Mouse (Mus musculus): ENCODE measurements at regions not wholly inside any gene's neighbourhood (a gene's known extent, or its start where the extent isn't known, plus 50 kb on each side); places are given as distances from the start of the nearest gene placed in this dataset.
A peak's percentile ranks its signal among the peaks of the same experiment; 100 is the strongest.

DNA sequence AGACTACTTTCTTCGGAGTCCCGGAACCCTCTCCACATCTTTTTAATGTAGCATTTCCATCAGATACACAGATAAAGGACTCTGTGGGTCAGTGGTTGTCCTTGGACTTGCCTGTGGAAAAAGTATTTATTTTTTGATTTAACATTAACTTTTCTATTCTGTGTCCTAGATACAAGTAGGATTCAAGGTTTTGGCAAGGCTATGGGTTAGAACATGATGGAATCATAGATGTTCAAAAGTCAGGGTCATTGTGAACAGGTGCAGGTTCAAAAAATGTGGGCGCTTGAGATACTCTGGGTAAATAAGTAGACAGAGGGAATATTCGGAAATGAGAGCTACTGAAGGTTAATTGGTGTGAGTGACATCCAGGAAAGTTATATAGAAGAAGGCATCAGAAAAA, 347.7 kb downstream of the Cypt12 start:
- no peaks in the 10 kb centered on the region for H3K9me3 ChIP-seq
- no peak overlapping the region for H3K4me2 ChIP-seq
- no peaks in the 10 kb centered on the region for H3K4me1 ChIP-seq
- no peak overlapping the region for H3K27ac ChIP-seq
- no peak overlapping the region for H3K4me3 ChIP-seq
- 90% methylated on average over 4 of the region's 4 CpGs for WGBS
- H3K36me3 ChIP-seq = no peaks in the 10 kb centered on the region
- ATAC-seq (ENCODE audit: borderline replicate concordance, extremely low read depth, low FRiP score, low TSS enrichment) = no peak
- no peak overlapping the region for H3K9ac ChIP-seq
- H3K27me3 ChIP-seq = no peaks in the 10 kb centered on the region

DNA sequence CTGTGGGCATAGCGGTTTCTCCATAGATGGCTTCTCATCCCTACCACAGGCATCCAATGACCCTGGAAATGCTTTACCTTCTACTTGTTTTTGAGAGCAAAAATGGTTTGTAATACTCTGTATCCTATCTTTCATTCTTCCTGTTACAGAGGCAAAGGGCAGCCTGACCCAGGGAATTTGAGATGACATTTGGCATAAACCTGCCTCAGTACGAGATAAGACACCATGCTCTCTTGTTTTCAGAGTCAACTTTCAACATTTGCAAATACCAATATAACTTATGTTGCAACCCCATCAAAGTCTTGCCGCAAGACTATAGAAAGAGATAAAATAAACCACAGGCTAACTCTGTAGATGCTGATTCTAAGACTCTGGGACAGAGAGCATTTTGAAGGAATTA, 350.5 kb downstream of the Cypt12 start:
- Histone ChIP-seq H3K4me1 (no peaks in the 10 kb centered on the region), H3K9ac (no peak overlapping the region), H3K27ac (no peak overlapping the region), H3K4me3 (no peak overlapping the region), H3K27me3 (no peaks in the 10 kb centered on the region), H3K4me2 (no peak overlapping the region), H3K36me3 (no peaks in the 10 kb centered on the region), H3K9me3 (no peaks in the 10 kb centered on the region)
- 74% methylated on average over 3 of the region's 3 CpGs for WGBS
- ATAC-seq (ENCODE audit: borderline replicate concordance, extremely low read depth, low FRiP score, low TSS enrichment) = no peak

DNA sequence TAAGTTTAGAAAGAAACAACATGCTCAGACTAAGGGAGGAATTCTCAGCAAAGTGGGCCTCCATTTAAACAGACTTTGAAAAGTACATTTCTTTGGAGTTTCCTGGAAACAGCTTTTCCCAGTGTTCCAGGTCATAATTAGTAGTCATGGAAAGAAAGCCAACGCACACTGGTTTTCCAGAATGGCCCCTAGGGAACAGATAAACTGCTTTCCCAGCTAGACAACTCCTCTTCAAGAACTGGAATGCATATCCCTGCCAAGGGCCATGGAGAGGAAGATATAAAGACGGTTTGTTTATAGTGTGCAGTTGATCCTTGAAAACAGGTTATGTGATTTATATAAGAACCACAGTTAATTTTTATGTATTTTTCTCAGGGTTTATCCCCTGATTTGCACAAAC, 351.3 kb downstream of the Cypt12 start:
- no peaks in the 10 kb centered on the region for H3K4me1 ChIP-seq
- no peak overlapping the region for H3K4me2 ChIP-seq
- H3K4me3 ChIP-seq = no peak overlapping the region
- no peak overlapping the region for H3K27ac ChIP-seq
- WGBS = 49% methylated on average over 2 of the region's 2 CpGs
- H3K36me3 ChIP-seq = no peaks in the 10 kb centered on the region
- H3K9ac ChIP-seq = no peak overlapping the region
- no peaks in the 10 kb centered on the region for H3K9me3 ChIP-seq
- H3K27me3 ChIP-seq = no peaks in the 10 kb centered on the region
- ATAC-seq (ENCODE audit: borderline replicate concordance, extremely low read depth, low FRiP score, low TSS enrichment) = no peak

DNA sequence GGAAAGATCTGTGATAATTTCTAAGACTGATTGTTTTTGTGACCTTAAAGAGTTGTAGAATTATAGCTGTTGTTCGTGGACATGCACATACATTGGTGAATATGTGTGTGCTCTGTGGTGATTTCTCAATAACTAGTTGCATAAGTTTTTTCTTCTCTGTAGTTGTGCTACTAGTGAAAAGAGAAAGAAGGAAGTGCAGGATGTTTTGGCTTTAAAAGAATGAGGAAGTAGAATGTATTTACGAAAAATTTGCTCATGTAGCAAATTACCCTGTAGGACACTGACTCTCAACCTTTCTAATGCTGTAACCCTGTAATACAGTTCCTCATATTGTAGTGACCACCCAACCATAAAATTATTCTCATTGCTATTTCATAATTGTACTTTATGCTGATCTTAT, 371.2 kb downstream of the Cypt12 start:
- Histone ChIP-seq H3K4me2 (no peak overlapping the region), H3K4me3 (no peak overlapping the region), H3K27me3 (no peaks in the 10 kb centered on the region), H3K4me1 (no peaks in the 10 kb centered on the region), H3K9ac (no peak overlapping the region), H3K9me3 (no peaks in the 10 kb centered on the region), H3K36me3 (no peaks in the 10 kb centered on the region), H3K27ac (no peak overlapping the region)
- ATAC-seq (ENCODE audit: borderline replicate concordance, extremely low read depth, low FRiP score, low TSS enrichment) = no peak
- WGBS = 88% methylated on average over 2 of the region's 2 CpGs

DNA sequence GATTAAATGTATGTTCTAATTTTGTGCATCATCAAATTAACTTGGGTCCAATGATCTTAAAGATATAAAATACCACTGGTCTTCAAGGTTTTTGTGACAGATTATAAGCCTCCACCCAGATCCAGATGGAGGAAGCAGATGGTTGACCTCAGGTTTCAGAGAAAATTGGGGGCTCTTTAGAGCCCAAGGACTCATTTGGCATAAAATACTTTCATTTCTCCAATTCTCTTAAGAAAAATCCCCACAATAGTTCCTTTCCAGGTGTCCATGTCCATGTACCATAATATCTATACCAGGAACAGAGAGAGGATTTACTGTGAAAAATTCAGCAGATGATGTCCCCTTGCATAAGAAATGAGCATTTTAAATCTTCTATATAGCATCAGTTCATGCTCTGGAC, 385.0 kb downstream of the Cypt12 start:
- no peak overlapping the region for H3K9ac ChIP-seq
- H3K27me3 ChIP-seq = no peaks in the 10 kb centered on the region
- no peak overlapping the region for H3K27ac ChIP-seq
- H3K4me2 ChIP-seq = no peak overlapping the region
- no peak overlapping the region for H3K4me3 ChIP-seq
- H3K4me1 ChIP-seq = no peaks in the 10 kb centered on the region
- no peak for ATAC-seq (ENCODE audit: borderline replicate concordance, extremely low read depth, low FRiP score, low TSS enrichment)
- H3K9me3 ChIP-seq = no peaks in the 10 kb centered on the region
- no peaks in the 10 kb centered on the region for H3K36me3 ChIP-seq

DNA sequence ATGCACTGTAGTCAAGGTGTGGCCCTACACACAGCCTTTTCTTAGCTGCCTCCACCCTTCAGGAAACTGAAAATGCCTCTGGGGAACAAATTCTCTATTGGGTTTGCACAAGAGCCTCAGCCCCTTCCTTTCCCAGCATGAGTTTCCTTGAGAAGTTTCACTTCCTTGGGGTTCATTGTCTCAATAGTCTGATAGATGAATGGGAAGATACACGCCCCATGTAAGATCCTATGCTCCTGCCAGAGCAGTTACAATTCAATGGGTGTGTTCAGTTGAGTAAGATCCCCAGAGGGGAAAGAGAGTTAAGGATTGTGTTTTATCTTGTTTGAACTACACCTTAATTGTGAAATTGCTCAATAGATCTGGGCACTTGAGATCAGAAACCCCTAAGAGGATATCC, 391.0 kb downstream of the Cypt12 start:
- no peak overlapping the region for H3K4me3 ChIP-seq
- no peaks in the 10 kb centered on the region for H3K36me3 ChIP-seq
- no peaks in the 10 kb centered on the region for H3K9me3 ChIP-seq
- 67% methylated on average over 1 of the region's 1 CpGs for whole genome bisulfite sequencing
- H3K4me2 ChIP-seq = no peak overlapping the region
- H3K27me3 ChIP-seq = no peaks in the 10 kb centered on the region
- no peaks in the 10 kb centered on the region for H3K4me1 ChIP-seq
- no peak overlapping the region for H3K9ac ChIP-seq
- ATAC-seq (ENCODE audit: borderline replicate concordance, extremely low read depth, low FRiP score, low TSS enrichment) = no peak
- H3K27ac ChIP-seq = no peak overlapping the region

DNA sequence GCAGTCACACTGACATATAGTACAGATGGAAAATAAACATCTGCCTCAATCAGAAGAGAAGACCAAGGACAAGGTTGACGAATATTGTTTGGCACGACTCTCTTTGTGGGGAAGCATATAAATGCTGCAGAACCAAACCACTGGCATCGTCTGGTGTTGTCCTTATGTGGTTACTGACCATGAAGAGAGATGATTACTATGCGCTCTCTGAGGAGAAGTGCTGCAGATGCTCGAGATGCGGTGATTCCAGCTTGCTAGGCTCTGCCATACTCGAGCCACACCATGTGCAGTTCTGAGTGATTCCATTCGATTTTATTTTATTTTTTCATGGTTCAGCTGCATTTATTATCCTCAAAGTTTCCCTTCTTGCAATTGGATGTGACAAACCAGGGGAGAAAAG, 393.5 kb downstream of the Cypt12 start:
- ATAC-seq (ENCODE audit: borderline replicate concordance, extremely low read depth, low FRiP score, low TSS enrichment) = no peak

DNA sequence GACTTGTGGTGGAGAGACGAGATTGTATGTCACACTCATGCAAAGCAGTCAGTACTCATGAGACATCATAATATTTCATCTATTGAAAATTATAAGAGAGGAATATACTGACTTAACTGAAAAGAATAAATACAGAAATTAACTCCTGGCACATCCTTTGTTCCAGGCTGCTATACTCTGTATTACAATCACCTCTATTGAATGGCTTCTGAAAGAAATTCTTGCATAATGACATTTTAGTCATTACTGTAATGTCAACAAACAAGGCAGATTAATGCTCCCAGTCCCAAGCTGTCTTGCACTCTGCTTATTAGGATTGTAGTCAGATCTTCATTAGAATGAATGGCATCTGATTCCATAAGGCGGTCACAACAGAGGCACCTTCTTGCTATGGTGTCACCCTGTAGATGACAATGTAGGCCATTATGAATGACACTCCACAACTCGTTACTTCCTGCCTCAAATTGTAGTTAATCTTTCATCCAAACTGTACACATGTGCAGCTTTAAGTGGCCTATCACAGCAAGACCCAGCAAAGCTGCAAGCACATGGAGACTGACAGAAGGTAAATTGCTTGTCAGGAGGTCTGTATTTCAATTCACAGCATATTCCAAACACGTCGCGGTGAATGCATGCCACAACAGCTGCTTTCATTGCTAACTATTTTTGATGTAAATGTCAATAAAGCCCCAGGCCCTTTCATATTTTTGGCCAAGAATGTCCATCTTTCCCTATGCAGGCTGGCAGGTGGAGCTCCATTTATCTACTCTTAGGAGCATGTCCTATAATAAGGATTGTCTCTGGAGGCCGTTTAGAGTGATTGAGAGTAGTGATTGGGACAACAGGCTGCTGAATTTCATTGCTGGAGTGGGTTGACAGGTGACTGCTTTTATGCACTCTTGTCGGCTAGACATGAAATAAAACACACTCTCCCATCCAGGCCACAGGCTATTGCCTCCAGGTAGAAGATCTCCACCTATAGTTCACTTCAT, 430.1 kb downstream of the Cypt12 start:
- Histone ChIP-seq H3K4me2 (no peak overlapping the region), H3K36me3 (no peaks in the 10 kb centered on the region), H3K9me3 (no peaks in the 10 kb centered on the region), H3K4me1 (no peaks in the 10 kb centered on the region), H3K9ac (no peak overlapping the region), H3K27ac (no peak overlapping the region), H3K27me3 (no peaks in the 10 kb centered on the region), H3K4me3 (no peak overlapping the region)
- no peak for ATAC-seq (ENCODE audit: borderline replicate concordance, extremely low read depth, low FRiP score, low TSS enrichment)
- 73% methylated on average over 8 of the region's 8 CpGs for WGBS

More for the DNA sequence above, 393.5 kb downstream of the Cypt12 start:
- H3K4me1 ChIP-seq = no peaks in the 10 kb centered on the region
- no peak overlapping the region for H3K4me2 ChIP-seq
- H3K27ac ChIP-seq = no peak overlapping the region
- no peaks in the 10 kb centered on the region for H3K36me3 ChIP-seq
- H3K9me3 ChIP-seq = no peaks in the 10 kb centered on the region
- no peak overlapping the region for H3K4me3 ChIP-seq
- no peaks in the 10 kb centered on the region for H3K27me3 ChIP-seq
- H3K9ac ChIP-seq = no peak overlapping the region
- 64% methylated on average over 8 of the region's 8 CpGs for WGBS

DNA sequence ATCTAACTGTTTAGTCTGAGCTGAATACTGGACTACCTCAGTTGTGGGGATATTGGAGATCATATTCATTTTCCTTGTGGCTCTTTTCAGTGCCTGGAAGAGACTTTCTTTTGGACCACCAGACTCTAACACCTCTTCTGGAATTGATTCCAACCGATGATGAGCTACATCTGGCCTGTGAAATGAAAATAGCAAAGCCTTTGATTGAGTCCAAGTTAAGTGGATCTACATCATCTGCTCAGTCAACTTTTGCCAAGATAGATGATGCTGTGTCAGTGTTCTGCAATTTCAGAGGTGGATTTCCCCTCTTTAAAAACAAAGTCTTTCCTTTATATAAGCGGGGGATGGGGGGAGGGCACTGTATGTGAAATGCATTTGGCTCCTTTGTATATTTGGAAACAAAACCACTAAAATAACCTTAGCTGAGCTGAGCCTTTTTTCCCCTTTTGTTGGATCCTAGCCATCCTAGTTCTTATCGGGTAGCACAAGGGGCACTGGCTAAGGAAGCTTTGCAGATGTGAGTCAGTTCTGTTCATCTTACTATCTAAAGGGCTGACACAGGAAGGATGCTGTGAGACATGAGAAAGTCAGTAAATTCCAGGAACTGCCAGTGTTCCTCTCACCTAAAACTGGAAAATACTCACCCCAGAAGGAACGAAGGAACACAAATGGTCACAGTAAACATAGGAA, 473.8 kb downstream of the Cypt12 start:
- H3K9ac ChIP-seq = no peak overlapping the region
- WGBS = 44% methylated on average over 4 of the region's 4 CpGs
- H3K4me1 ChIP-seq = no peaks in the 10 kb centered on the region
- peak; percentile 62; the same call in 1 of the 2 replicates for ATAC-seq (ENCODE audit: borderline replicate concordance, extremely low read depth, low FRiP score, low TSS enrichment)
- no peak overlapping the region for H3K4me2 ChIP-seq
- no peaks in the 10 kb centered on the region for H3K36me3 ChIP-seq
- no peak overlapping the region for H3K4me3 ChIP-seq
- H3K9me3 ChIP-seq = no peaks in the 10 kb centered on the region
- H3K27ac ChIP-seq = no peak overlapping the region
- H3K27me3 ChIP-seq = no peaks in the 10 kb centered on the region

DNA sequence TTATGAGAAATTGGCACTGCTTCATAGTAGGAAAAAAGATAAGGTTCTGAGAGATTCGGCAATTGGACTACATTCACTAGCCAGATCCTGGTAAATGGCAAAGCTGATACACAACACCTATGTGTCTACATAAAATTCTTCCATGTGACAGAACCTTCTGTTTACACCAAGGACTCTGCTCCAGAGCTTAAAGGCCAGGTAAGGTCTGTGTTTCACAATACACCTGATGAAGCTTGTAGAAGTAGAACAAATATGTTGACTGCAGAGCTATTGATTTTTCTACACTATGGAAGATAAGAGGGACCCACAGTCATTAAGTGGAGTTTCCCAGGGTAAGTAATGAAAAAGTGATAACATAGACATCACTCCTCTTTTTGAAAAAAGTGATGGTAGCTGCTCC, 480.7 kb downstream of the Cypt12 start:
- H3K36me3 ChIP-seq = no peaks in the 10 kb centered on the region
- no peak overlapping the region for H3K9ac ChIP-seq
- no peak overlapping the region for H3K4me3 ChIP-seq
- no peak overlapping the region for H3K27ac ChIP-seq
- H3K4me2 ChIP-seq = no peak overlapping the region
- ATAC-seq (ENCODE audit: borderline replicate concordance, extremely low read depth, low FRiP score, low TSS enrichment) = no peak
- no peaks in the 10 kb centered on the region for H3K4me1 ChIP-seq
- WGBS = 94% methylated on average over 1 of the region's 1 CpGs
- H3K9me3 ChIP-seq = no peaks in the 10 kb centered on the region
- no peaks in the 10 kb centered on the region for H3K27me3 ChIP-seq

DNA sequence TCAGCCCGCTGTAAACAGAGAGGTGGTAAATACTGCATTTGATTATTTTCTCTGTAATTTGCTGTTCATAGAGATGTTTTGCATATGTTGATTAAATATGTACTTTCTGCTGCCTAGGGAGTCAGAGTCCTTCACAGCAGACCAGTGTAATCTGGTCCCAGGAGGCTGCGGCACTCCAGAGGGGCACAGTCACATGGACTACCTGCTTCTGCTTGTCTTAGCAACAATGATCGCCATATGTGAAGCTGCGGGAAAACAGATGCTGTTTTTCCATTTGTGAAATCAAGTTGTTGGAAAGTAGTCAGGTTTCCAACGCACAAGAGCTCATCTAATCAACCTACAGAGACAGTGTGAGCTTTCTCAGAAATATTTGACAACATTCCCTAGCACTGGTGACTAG, 490.6 kb downstream of the Cypt12 start:
- Histone ChIP-seq H3K9ac (no peak overlapping the region), H3K27me3 (no peaks in the 10 kb centered on the region), H3K36me3 (no peaks in the 10 kb centered on the region), H3K27ac (no peak overlapping the region), H3K4me3 (no peak overlapping the region), H3K4me2 (no peak overlapping the region), H3K4me1 (no peaks in the 10 kb centered on the region), H3K9me3 (no peaks in the 10 kb centered on the region)
- ATAC-seq (ENCODE audit: borderline replicate concordance, extremely low read depth, low FRiP score, low TSS enrichment) = no peak
- 78% methylated on average over 5 of the region's 5 CpGs for WGBS

DNA sequence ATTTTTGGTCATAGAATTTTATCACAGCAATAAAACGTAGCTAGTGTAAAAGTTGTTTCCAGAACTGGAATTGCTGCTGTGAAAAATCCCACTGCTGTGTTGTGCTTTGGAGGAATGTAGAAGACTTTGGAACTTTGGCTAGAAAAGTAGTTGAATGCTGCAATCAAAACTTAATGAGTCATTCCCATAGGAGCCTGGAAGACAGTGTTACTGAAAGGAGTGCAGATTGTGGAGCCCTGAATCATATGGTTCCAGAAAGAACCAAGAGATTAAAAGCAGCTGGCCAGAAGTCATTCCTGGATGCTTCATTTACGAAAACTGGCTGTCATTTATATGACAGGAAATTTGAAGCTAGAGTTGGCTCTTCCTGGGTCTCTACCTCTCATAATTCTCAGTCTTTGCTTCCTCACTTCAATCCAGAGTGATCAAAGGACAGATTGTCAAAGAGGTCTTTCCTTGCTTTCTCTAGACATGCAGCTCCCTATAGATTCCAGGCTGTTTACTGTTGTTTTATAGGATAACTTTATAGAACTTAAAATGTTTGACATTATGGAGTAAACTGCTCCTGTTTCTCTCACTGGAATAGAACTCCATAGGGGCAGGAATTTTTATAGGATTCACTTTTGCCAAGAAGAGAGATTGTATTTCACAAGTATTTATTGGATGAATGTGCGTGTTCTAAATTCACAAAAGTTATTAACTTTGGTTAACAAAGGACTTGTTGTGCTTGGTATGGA, 504.2 kb downstream of the Cypt12 start:
- H3K4me1 ChIP-seq = no peaks in the 10 kb centered on the region
- no peaks in the 10 kb centered on the region for H3K36me3 ChIP-seq
- H3K9me3 ChIP-seq = no peaks in the 10 kb centered on the region
- no peak overlapping the region for H3K4me3 ChIP-seq
- no peak overlapping the region for H3K9ac ChIP-seq
- H3K27me3 ChIP-seq = no peaks in the 10 kb centered on the region
- no peak for ATAC-seq (ENCODE audit: borderline replicate concordance, extremely low read depth, low FRiP score, low TSS enrichment)
- WGBS = 71% methylated on average over 3 of the region's 3 CpGs
- H3K4me2 ChIP-seq = no peak overlapping the region
- H3K27ac ChIP-seq = no peak overlapping the region
